Mouse (Mus musculus) urinary bladder, postnatal 36 days (tissue): ENCODE measurements at regions not wholly inside any gene's neighbourhood (a gene's known extent, or its start where the extent isn't known, plus 50 kb on each side); places are given as distances from the start of the nearest gene placed in this dataset.

Source experiments
- DNase-seq, 2 experiments: peaks; one replicate each; pipeline ENCODE4 v3.0.0; 2022; ENCODE audit warnings: low spot score in 2 of 2, mixed read lengths in 1 of 2

DNA sequence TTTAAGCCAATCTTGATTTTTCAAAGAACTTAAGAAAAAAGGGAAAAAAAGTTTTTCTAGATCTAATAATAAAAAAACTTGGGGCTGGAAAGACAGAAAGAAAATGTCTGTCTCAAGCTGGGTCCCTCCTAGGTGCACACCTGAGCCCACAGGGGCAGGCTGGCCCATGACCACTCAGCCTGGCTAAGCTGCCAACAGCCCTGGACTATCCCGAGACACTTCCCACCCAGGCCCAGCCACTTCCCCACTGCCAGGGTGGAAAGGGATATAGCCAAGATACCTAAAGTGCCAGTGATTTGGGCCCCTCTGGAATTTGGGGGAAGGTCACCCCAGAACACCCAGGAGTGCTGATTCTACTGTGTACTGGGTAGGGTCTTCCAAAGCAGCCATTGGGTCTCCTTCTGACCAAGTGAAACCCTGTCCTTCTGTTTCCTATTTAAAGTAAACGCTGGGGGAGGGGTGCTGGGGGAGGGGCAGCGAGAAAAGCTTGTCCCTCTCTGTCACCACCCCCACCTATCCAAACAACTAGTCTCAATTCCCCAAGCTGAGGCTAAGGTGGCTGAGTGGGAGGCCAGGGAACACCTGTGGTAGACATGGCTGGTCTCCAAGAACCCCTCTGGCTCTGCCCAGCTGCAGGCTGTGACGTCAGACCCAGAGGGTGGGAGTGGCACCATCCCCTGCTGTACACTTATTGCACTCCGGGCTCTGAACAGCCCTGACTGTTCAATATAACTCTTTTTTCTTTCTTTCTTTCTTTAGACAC is 62.6 kb downstream of the Mcfd2 start:
- DNase-seq: no peak

DNA sequence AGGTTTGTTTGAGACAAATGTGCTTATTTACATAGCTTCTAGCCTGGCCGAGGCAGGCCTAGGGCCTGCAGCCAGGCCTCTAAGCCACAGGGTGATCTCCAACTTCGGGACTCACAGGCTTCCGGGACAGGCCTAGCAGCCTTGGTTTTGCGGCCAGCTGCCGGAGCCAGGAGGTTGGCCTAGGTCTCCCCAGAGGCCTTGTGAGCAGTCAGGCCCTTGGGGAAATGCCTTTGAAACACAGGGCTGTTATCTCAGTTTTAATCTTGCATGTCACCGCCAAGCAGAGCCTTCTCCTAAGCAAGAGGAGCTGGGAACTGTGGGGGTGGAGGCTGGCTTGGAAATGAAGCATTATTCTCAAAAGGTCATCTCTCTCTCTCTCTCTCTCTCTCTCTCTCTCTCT is 63.2 kb downstream of the Mcfd2 start:
- peak; percentile 68 to 83 for DNase-seq

DNA sequence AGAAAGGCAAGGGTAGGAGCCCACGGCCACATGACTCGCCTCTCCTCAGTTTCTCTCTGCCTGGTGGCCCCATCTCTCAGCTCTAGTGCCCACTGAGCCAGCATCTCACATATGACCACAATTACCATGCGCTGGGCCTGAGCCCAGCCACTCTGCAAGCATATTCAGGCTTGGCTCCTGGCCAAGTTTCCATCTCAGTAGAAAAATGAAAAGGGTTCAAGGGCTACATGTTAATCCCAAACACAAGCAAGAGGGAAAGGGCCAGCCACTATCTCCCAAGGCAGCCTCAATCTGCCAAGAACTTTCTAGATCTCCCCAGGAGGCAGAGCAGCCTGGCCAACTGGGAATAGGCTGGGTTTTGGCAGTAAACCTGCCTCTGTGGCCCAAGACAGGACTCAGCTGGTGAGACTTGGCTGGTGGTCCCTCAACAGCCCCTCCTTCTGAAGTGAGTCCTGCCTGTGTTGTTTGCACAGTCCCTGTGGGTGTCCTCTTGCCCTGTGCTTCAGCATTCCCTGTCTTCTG is 65.0 kb downstream of the Mcfd2 start:
- DNase-seq: peak; percentile 58 to 61

DNA sequence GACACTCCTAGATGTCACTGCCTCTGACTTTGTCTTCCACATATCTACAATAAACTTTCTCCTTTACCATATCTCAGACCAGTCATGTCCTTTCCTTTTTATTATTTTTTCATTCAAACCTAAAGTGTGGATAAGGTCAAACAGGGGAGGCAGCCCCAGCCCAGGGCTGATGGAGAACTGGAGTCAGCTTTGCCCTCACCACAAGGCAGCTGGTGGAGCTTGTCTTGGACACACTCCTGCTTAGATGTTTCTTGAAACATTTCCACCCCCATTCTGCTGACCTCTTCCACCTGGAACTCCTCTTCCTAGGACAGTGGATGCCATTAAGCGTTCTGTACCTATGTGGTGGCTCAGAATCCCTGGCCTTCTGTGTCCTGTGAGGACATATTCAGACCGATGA is 65.6 kb downstream of the Mcfd2 start:
- DNase-seq: no peak

DNA sequence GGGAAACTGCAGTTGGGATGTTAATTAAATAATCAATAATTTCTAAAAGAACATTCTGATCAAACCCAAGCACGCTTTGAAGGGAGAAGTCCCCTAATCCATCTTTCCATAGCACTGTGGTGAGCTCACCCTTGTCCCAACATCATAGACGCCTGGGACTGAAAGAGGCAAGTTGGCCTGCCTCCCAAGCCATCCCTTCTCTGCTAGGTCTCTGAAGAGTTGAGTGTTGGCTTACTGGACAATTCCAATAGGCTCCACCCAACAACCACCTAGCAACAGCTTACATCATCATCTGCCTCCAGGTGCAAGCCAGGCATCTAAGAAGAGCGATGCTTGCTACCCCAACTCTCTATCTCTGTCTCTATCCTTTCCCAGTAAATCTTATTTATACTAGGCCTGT is 66.6 kb downstream of the Mcfd2 start:
- DNase-seq: no peak

DNA sequence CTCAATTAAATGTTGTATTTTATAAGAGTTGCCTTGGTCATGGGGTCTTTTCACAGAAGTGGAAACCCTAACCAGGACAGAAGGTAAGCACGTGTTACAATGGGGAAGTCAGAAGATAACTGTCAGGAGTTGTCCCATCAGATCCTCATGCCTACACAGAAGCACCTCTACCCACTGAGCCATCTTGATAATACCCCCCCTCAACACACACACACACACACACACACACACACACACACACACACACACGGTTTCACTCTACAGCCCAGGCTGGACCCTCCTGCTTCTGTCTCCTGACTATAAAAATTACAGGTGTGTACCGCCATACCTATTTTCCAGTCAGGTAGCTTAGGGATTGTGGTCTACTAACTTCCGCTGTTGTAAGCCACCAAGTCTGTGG is 68.3 kb downstream of the Mcfd2 start:
- no peak for DNase-seq

DNA sequence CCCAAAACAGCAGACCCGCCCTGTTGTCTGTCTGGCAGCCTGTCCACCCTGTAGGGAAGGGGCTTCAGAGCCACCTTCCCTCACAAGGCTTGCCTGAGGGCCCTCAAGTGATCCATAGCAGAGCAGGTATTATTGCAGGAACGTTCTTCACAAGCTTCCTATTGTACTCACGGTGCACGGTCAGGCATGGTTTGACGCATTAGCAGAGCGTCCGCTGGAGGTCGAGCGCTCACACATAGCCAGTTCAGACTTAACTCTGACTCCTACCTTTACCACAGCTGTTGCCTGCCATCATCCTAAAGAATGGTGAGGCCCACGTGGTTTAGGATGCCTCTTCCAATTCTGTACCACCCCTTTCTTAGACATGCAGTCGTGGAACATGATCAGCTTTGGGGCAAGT is 71.1 kb downstream of the Mcfd2 start:
- no peak for DNase-seq

DNA sequence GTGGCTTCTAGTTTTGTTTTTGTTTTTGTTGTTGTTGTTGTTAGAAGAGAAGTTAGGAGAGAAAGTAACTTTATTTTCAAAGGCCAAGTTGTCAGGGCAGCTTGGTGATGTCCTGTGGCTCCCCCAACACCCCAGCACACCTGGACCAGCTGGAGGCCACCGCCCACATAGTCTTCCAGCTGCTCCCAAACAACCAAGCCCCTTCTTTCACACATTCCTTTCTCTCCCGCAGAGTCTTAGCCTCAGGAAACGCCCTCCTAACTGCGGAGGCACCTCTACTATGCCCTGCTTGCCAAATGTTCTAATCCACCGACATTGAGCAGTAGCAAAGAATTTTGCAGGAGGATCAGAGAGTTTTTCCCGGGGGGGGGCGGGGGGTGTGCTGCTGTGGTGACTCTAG is 72.3 kb downstream of the Mcfd2 start:
- DNase-seq: no peak

DNA sequence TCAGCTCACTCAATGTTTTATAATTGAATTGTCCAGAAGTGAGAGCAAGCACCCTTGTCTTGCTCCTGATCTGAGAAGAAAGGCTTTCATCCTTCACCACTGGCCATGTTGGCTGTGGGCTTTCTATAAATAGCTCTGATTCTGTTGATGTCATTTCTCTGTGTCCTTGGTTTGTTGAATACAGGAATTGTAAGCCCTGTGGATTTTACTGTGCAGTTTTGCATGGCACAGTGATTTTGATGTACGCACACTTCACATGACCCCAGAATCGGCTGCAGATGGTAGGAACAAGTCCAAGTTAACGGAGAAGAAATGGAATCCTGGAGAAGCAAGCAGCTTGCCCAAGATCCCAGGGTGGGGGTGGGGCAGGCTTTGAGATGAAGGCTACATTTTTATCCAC is 76.1 kb downstream of the Mcfd2 start:
- DNase-seq: no peak
